Mouse (Mus musculus) heart, postnatal 0 days (tissue): ENCODE data around the gene Dlg4. TPM values are rescaled to one million over a fixed set of nuclear protein-coding genes. Genes with fewer than 3 reads are reported as not detected.

Source experiments
- ATAC-seq: fragments of 200-750 bp; cut with Nextera tagmentation; 2 replicates; pipeline ENCODE4 v1.8.0; 2017; ENCODE audit warnings: low read depth, moderate number of reproducible peaks, moderate library complexity; ENCODE audit not compliant: insufficient read depth
- DNase-seq: peaks from one replicate; pipeline ENCODE4 v3.0.0-alpha.2; 2016; ENCODE audit warnings: low spot score
- H3K27ac ChIP-seq: fragments of 300-500 bp; sonication (generic); 2 replicates; pipeline ENCODE4 v1.5.1; 2014; ENCODE audit warnings: low read depth, mild to moderate bottlenecking
- H3K27me3 ChIP-seq: fragments of 300-500 bp; sonication (generic); 2 replicates; pipeline ENCODE4 v1.6.1; 2014; ENCODE audit warnings: low read length, mixed read lengths; ENCODE audit not compliant: control insufficient read depth, insufficient read depth
- H3K36me3 ChIP-seq: fragments of 300-500 bp; sonication (generic); replicated peaks from 2 replicates; pipeline ENCODE4 v1.6.1; 2014; ENCODE audit warnings: low read length, mixed read lengths; ENCODE audit not compliant: control insufficient read depth, insufficient read depth
- H3K4me1 ChIP-seq: fragments of 300-500 bp; sonication (generic); 2 replicates; pipeline ENCODE4 v1.6.1; 2014; ENCODE audit warnings: antibody characterized with exemption; ENCODE audit not compliant: control insufficient read depth, insufficient read depth
- H3K4me2 ChIP-seq: fragments of 300-500 bp; sonication (generic); 2 replicates; pipeline ENCODE4 v1.6.1; 2014; ENCODE audit warnings: low read depth, mild to moderate bottlenecking, low read length, moderate library complexity
- H3K4me3 ChIP-seq: fragments of 300-500 bp; sonication (generic); 2 replicates; pipeline ENCODE4 v1.5.1; 2014; ENCODE audit warnings: low read depth, low read length
- H3K9ac ChIP-seq: fragments of 300-500 bp; sonication (generic); replicated peaks from 2 replicates; pipeline ENCODE4 v1.6.1; 2014; ENCODE audit warnings: low read depth, low read length, mixed read lengths
- H3K9me3 ChIP-seq: fragments of 300-500 bp; sonication (generic); replicated peaks from 2 replicates; pipeline ENCODE4 v1.6.1; 2016; ENCODE audit warnings: low read length; ENCODE audit not compliant: control insufficient read depth
- CTCF ChIP-seq: IDR thresholded peaks from 2 replicates; pipeline ENCODE4 v1.5.1; 2016; ENCODE audit warnings: antibody characterized with exemption, control low read depth, low read depth
- EP300 ChIP-seq: IDR thresholded peaks from 2 replicates; pipeline ENCODE4 v1.6.1; 2016; ENCODE audit warnings: antibody characterized with exemption, low read depth
- WGBS: fragments of 180-500 bp; shearing (Covaris S2); extraction: QIAGEN DNeasy Blood & Tissue Kit; methylation state at CpG from one replicate; pipeline ENCODE4 v1.1.7; 2014; 5-methylcytosine and 5-hydroxymethylcytosine counted together
- polyA plus RNA-seq: library from polyadenylated mRNA; unstranded; fragments of >200 nt; fragmentation: Nextera tagmentation; extraction: Ambion mirVana; gene quantifications from 2 replicates; pipeline ENCODE4 v1.2.1, GENCODE M21; 2015
- total RNA-seq: library from RNA; depleted of rRNA; stranded (reverse); fragments of >200 nt; gene quantifications from 2 replicates; pipeline ENCODE4 v1.2.3, GENCODE M21; 2014; ENCODE audit warnings: low replicate concordance; rRNA removed

The Dlg4 gene
- total RNA-seq, result 3.4 and 10.3 TPM in 2 replicates
- polyA plus RNA-seq, result 2.2 TPM in 2 replicates

DNA sequence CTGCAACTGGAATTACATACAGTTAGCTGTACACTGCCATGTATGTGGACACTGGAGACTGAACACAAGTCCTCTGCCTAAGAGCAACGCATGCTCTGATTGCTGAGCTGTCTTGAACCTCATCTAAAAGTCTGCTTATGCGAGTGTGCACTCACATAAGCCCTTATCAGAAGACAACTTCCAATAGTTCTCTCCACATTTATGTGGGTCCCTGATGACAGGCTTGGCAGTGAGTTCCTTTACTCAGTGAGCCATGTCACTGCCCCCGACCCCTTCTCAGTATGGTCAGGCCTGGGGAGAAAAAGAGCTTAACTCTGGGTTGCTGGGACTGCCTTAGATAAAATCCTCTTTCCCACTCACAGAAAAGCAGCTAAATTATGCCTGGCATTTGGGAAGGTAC is at the start of gene Dlg4:
Gene Dlg4 (plus strand): TSS at position 274 of the 400 bp plus-strand sequence.
- Histone ChIP-seq H3K9ac (peak within 1 kb of the TSS; percentile 56; the same call in 1 of the 2 replicates), H3K4me2 (peak within 1 kb of the TSS; percentile 71; the same call in 1 of the 2 replicates), H3K4me3 (peak within 1 kb of the TSS; percentile 56), H3K36me3 (peaks cover 24% of the 10 kb centered on the region), H3K27me3 (no peaks in the 10 kb centered on the region), H3K27ac (no peak within 1 kb of the TSS), H3K4me1 (peaks cover 31% of the 10 kb centered on the region), H3K9me3 (no peaks in the 10 kb centered on the region)
- no peak for TF ChIP-seq EP300
- no peak for TF ChIP-seq CTCF
- ATAC-seq (no peak), DNase-seq (no peak)
- WGBS, result 74% methylated on average over 3 of the region's 3 CpGs

DNA sequence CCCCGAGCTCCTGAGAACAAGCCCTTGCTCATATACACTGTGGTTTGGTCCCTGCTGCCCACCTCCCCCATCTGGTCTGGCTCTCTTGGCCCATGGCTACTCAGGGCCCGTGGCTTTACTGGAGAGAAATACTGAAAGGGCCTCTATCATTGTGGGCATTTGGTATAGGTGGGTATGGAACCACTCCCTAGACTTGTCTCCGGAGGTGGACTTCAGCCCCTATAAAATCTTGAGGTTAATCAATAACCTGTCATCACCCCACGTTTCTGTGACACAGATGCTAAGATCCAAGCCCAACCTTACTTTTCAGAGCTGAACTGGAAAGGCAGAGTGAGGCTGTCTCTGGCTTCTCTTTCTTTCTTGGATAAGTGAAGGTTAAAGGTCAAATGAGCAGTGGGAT is 47.9 kb upstream of the Dlg4 start:
- Histone ChIP-seq H3K36me3 (peaks cover 48% of the 10 kb centered on the region), H3K27ac (no peak overlapping the region), H3K4me3 (no peak overlapping the region), H3K4me2 (no peak overlapping the region), H3K9ac (no peak overlapping the region), H3K4me1 (0 out of 2 replicates have a peak, but pooled peaks cover 10% of the 10 kb centered on the region), H3K9me3 (no peaks in the 10 kb centered on the region), H3K27me3 (peaks cover 33% of the 10 kb centered on the region)
- no peak for ATAC-seq
- no peak for TF ChIP-seq EP300
- no peak for TF ChIP-seq CTCF
- 79% methylated on average over 4 of the region's 4 CpGs for WGBS
- no peak for DNase-seq

DNA sequence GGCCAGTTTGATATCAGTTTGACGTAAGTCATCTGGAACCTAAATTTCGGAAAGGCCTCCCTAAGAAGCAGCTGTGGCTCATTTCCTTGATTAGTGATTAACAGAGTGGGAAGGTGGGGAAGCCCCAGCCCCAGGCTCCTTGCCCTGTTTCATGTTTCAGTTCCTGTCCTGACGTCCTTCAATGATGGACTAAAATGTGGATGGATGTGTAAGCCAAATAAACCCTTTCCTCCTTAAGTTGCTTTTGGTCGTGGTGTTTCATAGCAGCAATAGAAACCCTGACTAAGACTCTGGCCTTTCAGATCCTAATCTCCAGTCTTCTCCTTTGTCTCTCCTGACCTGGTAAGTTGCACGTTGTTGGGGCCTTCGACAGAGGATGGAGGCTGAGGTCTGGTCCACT is 46.5 kb upstream of the Dlg4 start:
- Histone ChIP-seq H3K4me3 (no peak overlapping the region), H3K36me3 (peaks cover 62% of the 10 kb centered on the region), H3K27me3 (peaks cover 19% of the 10 kb centered on the region), H3K9me3 (no peaks in the 10 kb centered on the region), H3K4me1 (0 out of 2 replicates have a peak, but pooled peaks cover 10% of the 10 kb centered on the region), H3K9ac (no peak overlapping the region), H3K27ac (no peak overlapping the region), H3K4me2 (no peak overlapping the region)
- DNase-seq (no peak), ATAC-seq (no peak)
- no peak for TF ChIP-seq CTCF
- TF ChIP-seq EP300, result no peak
- 79% methylated on average over 6 of the region's 6 CpGs for WGBS

DNA sequence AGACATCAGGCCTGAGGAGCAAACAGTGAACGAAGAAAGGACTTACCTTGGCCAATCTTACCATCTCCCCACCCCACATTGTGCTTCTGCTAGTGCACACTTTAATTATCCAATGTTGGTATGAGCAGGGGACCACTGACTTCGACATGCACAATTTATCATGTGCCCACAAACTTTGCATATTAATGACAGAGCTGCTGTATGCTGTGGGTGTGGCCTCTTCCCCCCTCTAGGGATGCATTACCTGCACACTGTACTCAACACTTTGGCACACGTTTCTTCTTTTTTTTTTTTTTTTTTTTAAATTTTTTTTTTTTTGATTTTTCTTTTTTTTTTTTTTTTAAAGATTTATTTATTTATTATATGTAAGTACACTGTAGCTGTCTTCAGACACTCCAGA is 46.0 kb upstream of the Dlg4 start:
- H3K36me3 ChIP-seq, result peaks cover 68% of the 10 kb centered on the region
- no peak for DNase-seq
- 80% methylated on average over 3 of the region's 3 CpGs for WGBS
- H3K9ac ChIP-seq, result no peak overlapping the region
- no peak overlapping the region for H3K27ac ChIP-seq
- H3K9me3 ChIP-seq, result no peaks in the 10 kb centered on the region
- H3K4me1 ChIP-seq, result 0 out of 2 replicates have a peak, but pooled peaks cover 10% of the 10 kb centered on the region
- TF ChIP-seq CTCF (no peak), EP300 (no peak)
- no peak for ATAC-seq
- no peak overlapping the region for H3K4me2 ChIP-seq
- H3K4me3 ChIP-seq, result no peak overlapping the region
- peaks cover 14% of the 10 kb centered on the region for H3K27me3 ChIP-seq

DNA sequence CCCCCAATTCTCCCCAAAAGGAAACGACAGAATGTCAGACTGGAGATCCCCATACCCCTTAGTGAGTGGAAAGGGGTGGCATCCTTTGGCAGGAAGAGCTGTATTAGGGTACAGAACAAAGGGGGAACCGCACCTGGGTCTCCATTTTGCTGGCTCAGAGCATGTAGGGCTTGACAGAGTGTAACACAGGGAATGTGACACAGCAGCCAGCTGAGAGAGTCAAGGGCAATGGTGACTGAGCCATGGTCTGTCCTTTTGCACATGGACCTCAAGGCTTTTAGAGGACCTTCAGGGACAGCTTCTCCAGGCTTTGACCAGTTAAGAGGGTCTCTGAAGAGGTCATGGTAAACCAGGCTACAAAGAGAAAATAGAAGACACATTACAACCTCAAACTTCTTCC is 41.8 kb upstream of the Dlg4 start:
- Histone ChIP-seq H3K27me3 (no peaks in the 10 kb centered on the region), H3K9ac (no peak overlapping the region), H3K4me3 (no peak overlapping the region), H3K27ac (no peak overlapping the region), H3K4me2 (no peak overlapping the region), H3K4me1 (peaks cover 6% of the 10 kb centered on the region), H3K9me3 (no peaks in the 10 kb centered on the region), H3K36me3 (peaks cover 68% of the 10 kb centered on the region)
- no peak for ATAC-seq
- no peak for DNase-seq
- TF ChIP-seq EP300 (no peak), CTCF (no peak)
- 95% methylated on average over 2 of the region's 2 CpGs for WGBS

DNA sequence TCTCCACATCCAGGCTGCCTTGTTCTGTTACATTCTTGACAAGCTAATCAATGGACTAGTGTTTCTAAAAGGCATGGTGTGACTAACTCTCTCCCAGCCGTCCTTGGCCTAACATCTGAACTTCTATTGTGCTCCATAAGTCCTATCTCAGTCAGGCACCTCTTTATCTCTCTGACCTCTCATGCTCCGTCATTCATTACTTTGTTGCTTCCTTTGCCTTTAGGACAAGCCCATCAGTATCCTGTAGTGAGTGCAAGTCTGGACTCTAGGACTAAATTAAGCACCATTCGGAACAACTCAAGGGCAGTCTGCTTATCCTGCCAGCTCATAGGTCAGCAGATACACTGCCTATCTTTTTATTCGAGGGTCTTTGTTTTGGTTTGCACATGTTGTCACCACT is 40.5 kb upstream of the Dlg4 start:
- Histone ChIP-seq H3K9ac (no peak overlapping the region), H3K36me3 (peaks cover 58% of the 10 kb centered on the region), H3K27me3 (no peaks in the 10 kb centered on the region), H3K9me3 (no peaks in the 10 kb centered on the region), H3K4me3 (no peak overlapping the region), H3K4me2 (no peak overlapping the region), H3K27ac (no peak overlapping the region), H3K4me1 (peaks cover 6% of the 10 kb centered on the region)
- WGBS, result 42% methylated on average over 4 of the region's 4 CpGs
- ATAC-seq, result no peak
- TF ChIP-seq CTCF (no peak), EP300 (no peak)
- no peak for DNase-seq
